Mouse (Mus musculus) Patski (cell line): ENCODE measurements at regions not wholly inside any gene's neighbourhood (a gene's known extent, or its start where the extent isn't known, plus 50 kb on each side); places are given as distances from the start of the nearest gene placed in this dataset.
A peak's percentile ranks its signal among the peaks of the same experiment; 100 is the strongest.
"Not testable (repeated sequence)": the region's sequence is repeated elsewhere in the genome, so short reads cannot be mapped to it uniquely, and the experiment has no call there.

Source experiments
- ATAC-seq: fragments of 100-300 bp; one replicate; pipeline ENCODE4 v1.8.0; 2021
- CTCF ChIA-PET: fragments of 350-600 bp; sonication (Branson Sonifier 250); formaldehyde crosslinking; loops from one replicate; lab custom pipeline; 2022; ENCODE audit warnings: inconsistent platforms; lab: Charles Lee
- POLR2A ChIA-PET: fragments of 350-600 bp; sonication (Branson Sonifier 250); formaldehyde crosslinking; loops from one replicate; lab custom pipeline; 2022; ENCODE audit warnings: antibody characterized with exemption, inconsistent platforms; lab: Charles Lee
- DNase-seq: peaks from one replicate; pipeline ENCODE4 v3.0.0-alpha.2; 2011; ENCODE audit warnings: low read depth, low spot score
- H3K27me3 ChIP-seq: fragments of 371-371 bp; one replicate; pipeline ENCODE4 v1.5.1; 2021
- CTCF ChIP-seq: fragments of 100-300 bp; IDR thresholded peaks from one replicate; pipeline ENCODE4 v1.5.1; 2021
- in situ Hi-C: fragments of 300-500 bp; cut with MboI; formaldehyde crosslinking; loops from 3 replicates; pipeline ENCODE4 v1.11.1; 2018; ENCODE audit warnings: low pct_unique_long_range_greater_than_20kb, mixed read lengths

GRCm38 (mm10) chr9:76407549-76407948 lies 83.9 kb upstream of the Hcrtr2 start:
- CTCF ChIA-PET = no interaction called here

DNA sequence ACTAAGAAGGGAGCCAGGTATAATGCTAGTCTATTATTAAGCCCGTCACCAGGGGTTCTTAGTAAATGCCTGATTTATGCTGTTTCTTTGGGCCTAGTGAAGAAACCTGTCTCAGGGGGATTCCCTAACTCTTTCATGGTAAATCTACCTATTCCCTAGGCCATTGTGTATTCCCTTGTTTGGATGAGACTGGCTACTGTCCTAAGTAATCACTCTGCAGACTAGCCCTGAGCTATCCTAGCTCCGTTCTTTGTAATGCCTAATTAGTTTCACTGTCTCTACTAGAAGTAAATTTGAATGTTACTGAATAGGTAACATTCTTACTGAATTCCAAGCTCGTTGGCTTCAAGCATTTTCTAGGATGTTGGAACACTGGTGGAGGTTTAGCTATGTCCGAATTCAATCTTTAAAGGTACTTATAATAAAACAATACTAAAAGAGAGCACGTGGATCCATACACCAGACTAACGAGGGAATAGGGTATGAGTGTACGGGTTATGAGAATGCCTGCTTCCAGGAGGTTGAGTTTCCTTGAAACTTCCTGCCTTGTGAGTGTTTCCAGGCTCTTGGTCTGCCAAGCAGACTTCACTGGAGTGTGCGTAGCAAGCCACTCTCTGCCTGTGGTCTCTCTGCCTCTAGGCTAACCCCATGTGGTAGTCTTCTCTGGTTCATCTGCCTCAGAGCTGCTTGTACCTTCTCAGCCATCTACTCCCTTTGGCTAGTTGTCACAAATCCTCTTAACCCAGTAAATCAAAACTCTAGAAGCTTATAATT lies 78.4 kb upstream of the Hcrtr2 start:
- CTCF ChIA-PET, ATAC-seq, POLR2A ChIA-PET, DNase-seq, H3K27me3 ChIP-seq, in situ Hi-C loops: not testable (repeated sequence)

More at GRCm38 (mm10) chr9:76407549-76407948, 83.9 kb upstream of the Hcrtr2 start:
- ATAC-seq (no peak), DNase-seq (no peak)
- peaks cover 8% of the 10 kb centered on the region for H3K27me3 ChIP-seq
- no peak for TF ChIP-seq CTCF
- POLR2A ChIA-PET = no interaction called here
- in situ Hi-C loops = no loop called here

GRCm38 (mm10) chr9:76400900-76401299 lies 77.2 kb upstream of the Hcrtr2 start:
- no peak for DNase-seq
- in situ Hi-C loops = no loop called here
- peaks cover 4% of the 10 kb centered on the region for H3K27me3 ChIP-seq
- ChIA-PET POLR2A (no interaction called here), CTCF (interaction anchor here (0.6 kb wide), 1 partner anchor 12 kb away, joined by 4 read pairs; no protein-coding TSS in a partner anchor)
- no peak for TF ChIP-seq CTCF
- ATAC-seq = no peak

- CTCF ChIA-PET = no interaction called here
- H3K27me3 ChIP-seq = peaks cover 6% of the 10 kb centered on the region
- POLR2A ChIA-PET = no interaction called here
- TF ChIP-seq CTCF = no peak
- in situ Hi-C loops = loop anchor here (25.0 kb wide), 1 partner anchor 594 kb away; no protein-coding TSS in a partner anchor
- ATAC-seq (no peak), DNase-seq (no peak)
Measured at GRCm38 (mm10) chr9:76393763-76394162, 70.1 kb upstream of the Hcrtr2 start.

GRCm38 (mm10) chr9:76390839-76391238 lies 67.2 kb upstream of the Hcrtr2 start:
- ATAC-seq = no peak
- POLR2A ChIA-PET = no interaction called here
- TF ChIP-seq CTCF = peak; percentile 71
- DNase-seq = no peak
- CTCF ChIA-PET = interaction anchor here (1.2 to 2.3 kb wide), 3 partner anchors 9 to 990 kb away, joined by 3 to 5 read pairs (median 4); no protein-coding TSS in a partner anchor
- in situ Hi-C loops = loop anchor here (25.0 kb wide), 1 partner anchor 596 kb away; no protein-coding TSS in a partner anchor
- H3K27me3 ChIP-seq = peaks cover 6% of the 10 kb centered on the region
